Mouse (Mus musculus) cortical plate, adult 2 months (tissue): ENCODE results near the gene Slc10a7. TPM values are rescaled to one million over a fixed set of nuclear protein-coding genes. Genes with fewer than 3 reads are reported as not detected.

Experiments used
- H3K27ac ChIP-seq: fragments of 200-500 bp; 2 replicates; pipeline ENCODE4 v1.5.1; 2012; ENCODE audit warnings: low read length, control low read depth, inconsistent platforms; ENCODE audit not compliant: insufficient read depth
- H3K4me1 ChIP-seq: fragments of 200-500 bp; 2 replicates; pipeline ENCODE4 v1.6.1; 2011; ENCODE audit warnings: low read length; ENCODE audit not compliant: control insufficient read depth, insufficient read depth
- H3K4me3 ChIP-seq: fragments of 200-500 bp; 2 replicates; pipeline ENCODE4 v1.5.1; 2011; ENCODE audit warnings: mild to moderate bottlenecking, low read length, control low read depth; ENCODE audit not compliant: insufficient read depth
- CTCF ChIP-seq: fragments of 200-500 bp; IDR thresholded peaks from 2 replicates; pipeline ENCODE4 v1.5.1; 2011; ENCODE audit warnings: mild to moderate bottlenecking, control low read depth, low read length; ENCODE audit not compliant: insufficient read depth; ENCODE audit errors: extremely low read depth
- POLR2A ChIP-seq: fragments of 200-500 bp; IDR thresholded peaks from 2 replicates; pipeline ENCODE4 v1.6.1; 2011; ENCODE audit warnings: mild to moderate bottlenecking, low read length, control low read depth; ENCODE audit not compliant: insufficient read depth; ENCODE audit errors: extremely low read depth
- polyA plus RNA-seq: library from polyadenylated mRNA; depleted of rRNA; stranded (reverse); fragments of >200 nt; gene quantifications from 2 replicates; pipeline ENCODE4 v1.2.3, GENCODE M21; 2012; rRNA removed

Gene Slc10a7
- polyA plus RNA-seq, 1 experiment: 4.1 TPM

- TF ChIP-seq POLR2A (no peak), CTCF (no peak)
Measured at GRCm38 (mm10) chr8:78776816-78777215, 267.7 kb downstream of the Slc10a7 start.

More at GRCm38 (mm10) chr8:78776816-78777215, 267.7 kb downstream of the Slc10a7 start:
- no peak overlapping the region for H3K27ac ChIP-seq
- H3K4me3 ChIP-seq: no peak overlapping the region
- no peaks in the 10 kb centered on the region for H3K4me1 ChIP-seq

Other genes with a start within 250 kb of the Slc10a7 start
- not detected in 2 replicates for gene Pou4f2, start 72.7 kb upstream of the Slc10a7 start, polyA plus RNA-seq
- gene Rbmxl1, start 448 bp upstream of the Slc10a7 start, polyA plus RNA-seq: 50.8 and 53.2 TPM in 2 replicates